Mouse (Mus musculus) forebrain, embryonic 15.5 days (tissue): ENCODE data around the gene Tbc1d25. TPM values are rescaled to one million over a fixed set of nuclear protein-coding genes. Genes with fewer than 3 reads are reported as not detected.

Experiments used
- ATAC-seq: fragments of 200-750 bp; cut with Nextera tagmentation; replicated peaks from 2 replicates; pipeline ENCODE4 v1.8.0; 2017; ENCODE audit warnings: mild to moderate bottlenecking, moderate TSS enrichment, moderate library complexity
- H3K27ac ChIP-seq: fragments of 300-500 bp; sonication (generic); replicated peaks from 2 replicates; pipeline ENCODE4 v1.5.1; 2015; ENCODE audit warnings: mild to moderate bottlenecking, inconsistent platforms
- H3K27me3 ChIP-seq: fragments of 300-500 bp; sonication (generic); 2 replicates; pipeline ENCODE4 v1.6.1; 2015; ENCODE audit warnings: inconsistent platforms
- H3K36me3 ChIP-seq: fragments of 300-500 bp; sonication (generic); 2 replicates; pipeline ENCODE4 v1.6.1; 2015; ENCODE audit warnings: mild to moderate bottlenecking, inconsistent platforms
- H3K4me1 ChIP-seq: fragments of 300-500 bp; sonication (generic); 2 replicates; pipeline ENCODE4 v1.6.1; 2015; ENCODE audit warnings: inconsistent platforms
- H3K4me2 ChIP-seq: fragments of 300-500 bp; sonication (generic); replicated peaks from 2 replicates; pipeline ENCODE4 v1.6.1; 2015; ENCODE audit warnings: mild to moderate bottlenecking, inconsistent platforms
- H3K4me3 ChIP-seq: fragments of 300-500 bp; sonication (generic); 2 replicates; pipeline ENCODE4 v1.5.1; 2015; ENCODE audit warnings: mild to moderate bottlenecking, inconsistent platforms
- H3K9ac ChIP-seq: fragments of 300-500 bp; sonication (generic); replicated peaks from 2 replicates; pipeline ENCODE4 v1.6.1; 2015; ENCODE audit warnings: mild to moderate bottlenecking, inconsistent platforms
- H3K9me3 ChIP-seq: fragments of 300-500 bp; sonication (generic); 2 replicates; pipeline ENCODE4 v1.6.1; 2016; ENCODE audit warnings: inconsistent platforms
- WGBS: fragments of 180-500 bp; shearing (Covaris S2); methylation state at CpG from one replicate; pipeline ENCODE4 v1.1.7; 2015; ENCODE audit warnings: mixed read lengths; 5-methylcytosine and 5-hydroxymethylcytosine counted together
- polyA plus RNA-seq: library from polyadenylated mRNA; unstranded; fragments of >200 nt; fragmentation: Nextera tagmentation; extraction: Ambion mirVana; gene quantifications from 2 replicates; pipeline ENCODE4 v1.2.1, GENCODE M21; 2015

Gene Tbc1d25
- polyA plus RNA-seq = 24.9 and 25.3 TPM in 2 replicates

DNA sequence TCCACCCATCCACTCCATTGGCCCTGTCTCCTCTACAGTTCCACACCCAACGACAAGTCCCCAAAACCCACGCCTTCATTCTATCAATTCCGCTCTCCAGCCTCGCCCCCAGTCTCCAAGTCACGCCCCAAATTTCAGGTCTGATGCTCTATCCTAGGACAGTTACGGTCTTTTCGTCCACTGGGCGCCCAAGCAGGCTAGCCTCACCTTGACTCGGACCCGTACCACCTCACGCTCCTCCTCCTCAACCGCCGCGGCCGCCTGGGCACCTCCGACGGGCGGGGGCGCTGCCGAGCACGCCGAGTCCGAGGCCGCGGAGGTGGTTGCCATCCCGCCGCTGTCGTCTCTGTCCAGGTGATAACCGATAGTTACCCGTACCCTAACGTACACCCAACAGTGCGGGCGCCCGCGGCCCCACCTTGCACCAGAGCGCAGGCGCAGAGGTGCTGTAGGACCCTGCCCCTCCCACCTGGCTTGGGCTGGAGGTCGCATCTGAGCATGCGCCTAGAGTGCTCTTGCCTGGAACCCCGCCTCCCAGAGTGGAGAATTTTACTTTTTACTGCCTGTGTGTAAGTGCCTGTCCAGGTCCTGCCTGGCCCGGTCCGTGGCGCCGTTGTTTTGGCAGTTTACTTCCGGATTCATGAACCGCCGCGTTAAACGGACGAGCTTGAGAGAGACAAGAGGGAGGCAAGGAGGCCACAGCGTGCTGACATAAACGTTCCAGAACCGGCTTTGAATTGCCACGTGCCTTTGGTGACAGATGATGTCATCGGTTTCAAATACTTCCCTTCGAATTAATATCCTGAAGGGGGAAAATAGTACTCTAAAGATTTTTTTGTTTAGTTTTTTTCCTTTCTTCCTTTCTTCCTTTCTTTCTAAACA lies at the start of gene Tbc1d25:
Gene Tbc1d25, minus strand, starts transcription at position 678 of the 882 bp plus-strand sequence.
- Histone ChIP-seq H3K27me3 (no peaks in the 10 kb centered on the region), H3K9me3 (no peaks in the 10 kb centered on the region), H3K4me3 (peak within 1 kb of the TSS; percentile 70), H3K27ac (peak within 1 kb of the TSS; percentile 46; the same call in 1 of the 2 replicates), H3K4me1 (peaks cover 7% of the 10 kb centered on the region), H3K4me2 (peak within 1 kb of the TSS; percentile 51), H3K36me3 (no peaks in the 10 kb centered on the region), H3K9ac (peak within 1 kb of the TSS; percentile 65)
- WGBS = 14% methylated on average over 56 of the region's 56 CpGs
- peak; percentile 96 for ATAC-seq

GRCm38 (mm10) chrX:8223473-8223872 lies 47.5 kb upstream of the Tbc1d25 start:
- Histone ChIP-seq H3K27me3 (no peaks in the 10 kb centered on the region), H3K4me2 (no peak overlapping the region), H3K4me1 (no peaks in the 10 kb centered on the region), H3K36me3 (no peaks in the 10 kb centered on the region), H3K4me3 (no peak overlapping the region), H3K27ac (no peak overlapping the region), H3K9ac (no peak overlapping the region), H3K9me3 (no peaks in the 10 kb centered on the region)
- 88% methylated on average over 7 of the region's 7 CpGs for WGBS
- no peak for ATAC-seq

DNA sequence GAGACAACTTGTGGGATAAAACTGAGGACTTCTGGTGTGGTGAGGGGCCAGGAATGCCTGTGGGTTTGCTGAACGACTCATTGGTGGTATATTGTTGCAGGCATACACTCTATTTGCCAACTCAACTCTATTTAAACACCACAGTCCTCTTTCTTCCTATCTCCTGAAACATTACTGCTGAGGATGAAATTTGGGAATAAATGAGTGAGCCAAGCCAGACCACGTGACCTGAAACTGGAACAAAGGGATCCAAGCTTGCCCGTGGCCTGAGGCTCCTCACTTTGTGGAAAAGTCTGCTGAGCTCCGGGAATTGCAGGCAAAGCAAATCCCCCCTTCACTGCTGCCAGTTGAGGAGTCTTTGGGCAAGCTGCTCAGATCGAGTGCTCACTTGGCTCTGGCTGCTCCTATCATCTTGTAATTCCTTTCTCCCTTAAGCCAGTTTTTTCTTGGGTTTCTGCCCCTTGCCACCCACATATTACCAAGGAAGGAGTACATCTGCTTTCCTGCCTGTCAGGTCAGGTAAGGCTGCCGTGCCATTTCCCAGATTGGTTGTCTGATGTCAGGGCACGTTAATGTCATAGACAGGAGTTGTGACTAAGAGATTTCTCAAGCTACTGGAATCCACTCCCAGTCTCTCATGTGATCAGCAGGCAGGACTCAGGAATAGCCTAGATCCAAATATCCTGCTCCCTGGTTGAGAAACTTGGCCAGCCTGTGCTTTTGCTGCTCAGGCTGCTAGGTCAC lies 46.9 kb upstream of the Tbc1d25 start:
- 55% methylated on average over 7 of the region's 7 CpGs for WGBS
- no peak for ATAC-seq

DNA sequence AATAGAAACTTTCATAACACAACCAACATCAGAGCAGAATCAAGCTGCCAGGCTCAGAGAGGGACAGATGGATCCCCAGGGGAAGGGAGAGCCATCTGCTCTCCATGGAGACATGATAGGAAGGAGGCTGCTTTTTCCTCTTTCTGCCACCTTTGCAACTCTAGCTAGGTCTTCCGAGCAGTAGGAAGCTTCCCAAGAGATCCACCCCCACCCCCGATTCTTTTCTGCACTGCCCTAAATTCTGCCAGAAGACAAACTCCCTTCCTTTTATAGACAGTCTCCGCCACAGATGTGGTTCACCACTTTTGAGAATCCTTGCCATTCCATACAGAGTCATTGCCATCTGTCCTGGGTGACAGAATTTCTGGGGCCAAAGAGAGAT lies 46.3 kb upstream of the Tbc1d25 start:
- Histone ChIP-seq H3K9ac (no peak overlapping the region), H3K27ac (peak overlapping the region; percentile 28; the same call in 1 of the 2 replicates), H3K36me3 (no peaks in the 10 kb centered on the region), H3K27me3 (no peaks in the 10 kb centered on the region), H3K4me3 (no peak overlapping the region), H3K4me2 (no peak overlapping the region), H3K4me1 (no peaks in the 10 kb centered on the region), H3K9me3 (no peaks in the 10 kb centered on the region)
- ATAC-seq = no peak
- 72% methylated on average over 3 of the region's 3 CpGs for WGBS

More for the DNA sequence above, 46.9 kb upstream of the Tbc1d25 start:
- Histone ChIP-seq H3K4me2 (no peak overlapping the region), H3K27ac (peak overlapping the region; percentile 28; the same call in 1 of the 2 replicates), H3K9me3 (no peaks in the 10 kb centered on the region), H3K9ac (no peak overlapping the region), H3K27me3 (no peaks in the 10 kb centered on the region), H3K36me3 (no peaks in the 10 kb centered on the region), H3K4me1 (no peaks in the 10 kb centered on the region), H3K4me3 (no peak overlapping the region)

DNA sequence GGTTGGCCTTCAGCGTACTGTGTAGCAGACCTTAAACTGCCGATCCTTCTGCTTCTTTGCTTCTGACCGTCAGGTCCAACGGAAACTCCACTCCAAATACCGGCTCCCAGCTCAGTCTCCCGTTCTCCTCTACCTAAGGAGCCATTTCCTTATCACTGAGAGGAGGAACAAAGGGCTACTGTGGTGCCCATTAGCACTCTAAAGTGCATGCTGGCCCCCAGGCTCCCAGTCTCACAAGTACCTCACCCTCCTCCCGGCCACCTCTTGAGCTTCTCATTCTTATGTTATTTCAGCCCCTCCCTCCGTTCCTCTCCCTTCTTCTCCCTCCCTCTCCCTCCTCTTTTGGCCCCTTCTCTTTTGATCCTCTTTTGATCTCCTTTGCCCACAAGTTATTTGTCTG lies 43.7 kb upstream of the Tbc1d25 start:
- Histone ChIP-seq H3K4me2 (no peak overlapping the region), H3K4me1 (no peaks in the 10 kb centered on the region), H3K27me3 (no peaks in the 10 kb centered on the region), H3K36me3 (no peaks in the 10 kb centered on the region), H3K9me3 (no peaks in the 10 kb centered on the region), H3K9ac (no peak overlapping the region), H3K4me3 (no peak overlapping the region), H3K27ac (no peak overlapping the region)
- 32% methylated on average over 8 of the region's 8 CpGs for WGBS
- ATAC-seq = no peak

DNA sequence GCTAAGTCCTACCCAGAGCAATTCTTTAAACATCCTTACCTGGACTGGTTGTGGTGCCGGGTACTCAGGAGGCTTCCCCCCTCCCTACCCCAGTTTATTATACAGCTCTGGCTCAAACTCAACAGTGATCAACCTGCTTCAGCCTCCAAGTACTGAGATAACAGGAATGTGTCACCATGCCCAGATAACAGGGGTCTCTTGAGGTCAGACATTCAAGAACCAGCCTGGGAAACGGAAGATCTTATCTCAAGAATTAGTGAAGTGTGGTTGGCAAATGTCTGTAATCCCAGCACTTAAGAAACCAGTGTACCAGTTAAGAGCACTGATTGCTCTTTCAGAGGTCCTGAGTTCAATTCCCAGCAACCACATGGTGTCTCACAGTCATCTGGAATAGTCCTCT lies 42.1 kb upstream of the Tbc1d25 start:
- H3K4me3 ChIP-seq = no peak overlapping the region
- no peaks in the 10 kb centered on the region for H3K4me1 ChIP-seq
- no peak overlapping the region for H3K9ac ChIP-seq
- H3K36me3 ChIP-seq = no peaks in the 10 kb centered on the region
- H3K9me3 ChIP-seq = no peaks in the 10 kb centered on the region
- ATAC-seq = no peak
- 62% methylated on average over 2 of the region's 2 CpGs for WGBS
- H3K4me2 ChIP-seq = no peak overlapping the region
- no peak overlapping the region for H3K27ac ChIP-seq
- no peaks in the 10 kb centered on the region for H3K27me3 ChIP-seq

- Histone ChIP-seq H3K27me3 (no peaks in the 10 kb centered on the region), H3K4me1 (no peaks in the 10 kb centered on the region), H3K4me2 (no peak overlapping the region), H3K9ac (no peak overlapping the region), H3K36me3 (no peaks in the 10 kb centered on the region), H3K9me3 (no peaks in the 10 kb centered on the region), H3K27ac (no peak overlapping the region), H3K4me3 (no peak overlapping the region)
- WGBS = 33% methylated on average over 6 of the region's 6 CpGs
- ATAC-seq = no peak
Observed at GRCm38 (mm10) chrX:8217383-8217782, 41.4 kb upstream of the Tbc1d25 start.

GRCm38 (mm10) chrX:8211490-8212207 lies 35.7 kb upstream of the Tbc1d25 start:
- no peaks in the 10 kb centered on the region for H3K36me3 ChIP-seq
- H3K4me1 ChIP-seq = no peaks in the 10 kb centered on the region
- no peak overlapping the region for H3K4me3 ChIP-seq
- no peak overlapping the region for H3K4me2 ChIP-seq
- WGBS = 82% methylated on average over 7 of the region's 7 CpGs
- no peak overlapping the region for H3K27ac ChIP-seq
- ATAC-seq = no peak
- H3K9ac ChIP-seq = no peak overlapping the region
- H3K27me3 ChIP-seq = no peaks in the 10 kb centered on the region
- H3K9me3 ChIP-seq = no peaks in the 10 kb centered on the region

- 82% methylated on average over 2 of the region's 2 CpGs for WGBS
- Histone ChIP-seq H3K27ac (no peak overlapping the region), H3K9ac (no peak overlapping the region), H3K36me3 (no peaks in the 10 kb centered on the region), H3K9me3 (no peaks in the 10 kb centered on the region), H3K4me1 (peaks cover 7% of the 10 kb centered on the region), H3K4me2 (no peak overlapping the region), H3K27me3 (no peaks in the 10 kb centered on the region), H3K4me3 (no peak overlapping the region)
- no peak for ATAC-seq
Observed at GRCm38 (mm10) chrX:8209720-8210119, 33.7 kb upstream of the Tbc1d25 start.

- H3K9ac ChIP-seq = no peak overlapping the region
- H3K9me3 ChIP-seq = no peaks in the 10 kb centered on the region
- H3K4me2 ChIP-seq = peak overlapping the region; percentile 54
- H3K4me1 ChIP-seq = peaks cover 7% of the 10 kb centered on the region
- ATAC-seq = no peak
- no peaks in the 10 kb centered on the region for H3K27me3 ChIP-seq
- WGBS = 23% methylated on average over 4 of the region's 4 CpGs
- H3K4me3 ChIP-seq = peak overlapping the region; percentile 60; the same call in 1 of the 2 replicates
- no peaks in the 10 kb centered on the region for H3K36me3 ChIP-seq
- no peak overlapping the region for H3K27ac ChIP-seq
Observed at GRCm38 (mm10) chrX:8207224-8207623, 31.2 kb upstream of the Tbc1d25 start.

- Histone ChIP-seq H3K36me3 (no peaks in the 10 kb centered on the region), H3K9ac (peak overlapping the region; percentile 63; the same call in 1 of the 2 replicates), H3K4me1 (peaks cover 7% of the 10 kb centered on the region), H3K9me3 (no peaks in the 10 kb centered on the region), H3K4me2 (peak overlapping the region; percentile 54), H3K4me3 (peak overlapping the region; percentile 60), H3K27ac (peak overlapping the region; percentile 19; the same call in 1 of the 2 replicates), H3K27me3 (no peaks in the 10 kb centered on the region)
- 26% methylated on average over 11 of the region's 11 CpGs for WGBS
- ATAC-seq = peak; percentile 32
Observed at GRCm38 (mm10) chrX:8206694-8207197, 30.8 kb upstream of the Tbc1d25 start.
